Comparison of ENCODE assay signal across 18 mouse cellular contexts in genomic region chr7:137346860-137347259, GRCm38 (mm10). TPM values are rescaled to one million over a fixed set of nuclear protein-coding genes. Genes with fewer than 3 reads are reported as not detected.
DNase-seq lines count a peak whose midpoint lies in the region; ATAC-seq and TF ChIP-seq lines count a peak whose summit lies in the region.
"Had no signal": no experiment of that assay in that cellular context is flagged by ENCODE, and none has a peak within 500 bp of the region (broad histone marks: within the 10 kb centered on the region; RNA-seq: fewer than 3 reads in every experiment).

No protein-coding gene starts in this region.

- H3K4me3 ChIP-seq in intestine, postnatal 0 days (ENCODE audit: low read depth, low read length): no peak overlapping the region
- H3K4me3 ChIP-seq: embryonic facial prominence, embryonic 15.5 days; heart, embryonic 13.5 days; kidney, embryonic 15.5 days; limb, embryonic 12.5 days; midbrain, embryonic 12.5 days; neural tube, embryonic 12.5 days had no signal

- no peaks in the 10 kb centered on the region for H3K27me3 ChIP-seq in intestine, postnatal 0 days (replicated peaks; ENCODE audit: control insufficient read depth, insufficient read depth, low read length)
- H3K27me3 ChIP-seq: heart, embryonic 13.5 days; kidney, embryonic 15.5 days; neural tube, embryonic 12.5 days had no signal

- no peak overlapping the region for H3K9ac ChIP-seq in intestine, postnatal 0 days (ENCODE audit: low read depth, low read length)
- H3K9ac ChIP-seq: embryonic facial prominence, embryonic 15.5 days; heart, embryonic 13.5 days; kidney, embryonic 15.5 days; limb, embryonic 12.5 days; liver, postnatal 0 days; midbrain, embryonic 12.5 days; neural tube, embryonic 12.5 days had no signal

- H3K36me3 ChIP-seq in intestine, postnatal 0 days (ENCODE audit: control insufficient read depth, insufficient read depth): no peaks in the 10 kb centered on the region
- H3K36me3 ChIP-seq: embryonic facial prominence, embryonic 15.5 days; G1E; heart, embryonic 13.5 days; kidney, embryonic 15.5 days; limb, embryonic 12.5 days; midbrain, embryonic 12.5 days; neural tube, embryonic 12.5 days had no signal

- intact Hi-C loops in gastrocnemius, postnatal 14 days (cut with DNase I; ENCODE audit: low total_unique reads): no loop called here

- H3K4me2 ChIP-seq in intestine, postnatal 0 days (replicated peaks; ENCODE audit: low read depth): no peak overlapping the region
- H3K4me2 ChIP-seq: embryonic facial prominence, embryonic 15.5 days; heart, embryonic 13.5 days; kidney, embryonic 15.5 days; limb, embryonic 12.5 days; neural tube, embryonic 12.5 days had no signal

- WGBS in intestine, postnatal 0 days: 78% methylated on average over 7 of the region's 7 CpGs

- no peak for ATAC-seq in intestine, postnatal 0 days
- ATAC-seq: activated CD4-positive, CD25-positive, alpha-beta regulatory T cell, adult 4 months; hindbrain, postnatal 0 days; liver, postnatal 0 days had no signal

- no peak overlapping the region for H3K27ac ChIP-seq in intestine, postnatal 0 days (ENCODE audit: low read depth, low read length)
- H3K27ac ChIP-seq: embryonic facial prominence, embryonic 15.5 days; heart, embryonic 13.5 days; hindbrain, postnatal 0 days; kidney, embryonic 15.5 days; limb, embryonic 12.5 days; midbrain, embryonic 12.5 days; neural tube, embryonic 12.5 days had no signal

- H3K9me3 ChIP-seq in intestine, postnatal 0 days (ENCODE audit: control insufficient read depth): no peaks in the 10 kb centered on the region
- H3K9me3 ChIP-seq: embryonic facial prominence, embryonic 15.5 days; heart, embryonic 13.5 days; kidney, embryonic 15.5 days; limb, embryonic 12.5 days; midbrain, embryonic 12.5 days; neural tube, embryonic 12.5 days had no signal

- DNase-seq in adrenal gland, postnatal 25 days: peak; percentile 16
- no peak for DNase-seq in adrenal gland, adult 2 months
- DNase-seq in kidney, postnatal 14 days: peak; percentile 8
- no peak for DNase-seq in kidney, adult 8-10 months
- DNase-seq in 3T3-L1 (ENCODE audit: low read depth, low spot score): peak; percentile 23
- DNase-seq in gastrocnemius, postnatal 14 days: peak; percentile 61
- no peak for DNase-seq in left cerebral cortex, adult 11 months (ENCODE audit: low spot score)
- DNase-seq: liver, postnatal 0 days had no signal

- no peak for TF ChIP-seq CTCF in intestine, postnatal 0 days (IDR thresholded peaks at IDR 0.05; ENCODE audit: low read depth)

- H3K4me1 ChIP-seq in intestine, postnatal 0 days (replicated peaks; ENCODE audit: control insufficient read depth, insufficient read depth, low read length): no peaks in the 10 kb centered on the region
- H3K4me1 ChIP-seq: kidney, embryonic 15.5 days; limb, embryonic 12.5 days; neural tube, embryonic 12.5 days had no signal

RNA-seq across cellular contexts. Expression of gene Ebf3, which starts 32.6 kb away (rescaled TPM):
- 4.8 and 7.3 TPM in 2 replicates for total RNA-seq in adrenal gland, postnatal 25 days (2021)
- 1 to 10 TPM; 4.5 to 8.7 TPM for total RNA-seq in adrenal gland, adult 2 months (2021)
- polyA plus RNA-seq in adrenal gland, adult 2 months (2012; rRNA removed): 3.7 and 5.0 TPM in 2 replicates
- 10 to 100 TPM in 1 of 2 experiments, 1 to 10 TPM in 1; 9.6 to 12.4 TPM for total RNA-seq in gastrocnemius, postnatal 14 days (2021)
- polyA plus RNA-seq in intestine, postnatal 0 days (2015; fragmentation: Nextera tagmentation; extraction: Ambion mirVana): 0.31 and 0.41 TPM in 2 replicates
- polyA plus RNA-seq: activated CD4-positive, CD25-positive, alpha-beta regulatory T cell, adult 4 months; G1E; liver, postnatal 0 days had no signal

Comparison
In these comparisons a context has a peak if more than half of its experiments do, and no peak if none do; other contexts are left out.
1. DNase-seq: peak in adrenal gland, postnatal 25 days (single experiment), kidney, postnatal 14 days (single experiment), 3T3-L1 (single experiment) and gastrocnemius, postnatal 14 days (single experiment); none in adrenal gland, adult 2 months (single experiment), kidney, adult 8-10 months (0 of 2) and left cerebral cortex, adult 11 months (single experiment).